Comparison of ENCODE assay signal across 8 mouse cellular contexts in genomic region chr2:165868522-165869175, GRCm38 (mm10). TPM values are rescaled to one million over a fixed set of nuclear protein-coding genes. Genes with fewer than 3 reads are reported as not detected.
DNase-seq lines count a peak whose midpoint lies in the region; ATAC-seq lines count a peak whose summit lies in the region.

No protein-coding gene starts in this region.

- H3K4me3 ChIP-seq in limb, embryonic 15.5 days, result no peak overlapping the region

- peaks cover 13% of the 10 kb centered on the region for H3K36me3 ChIP-seq in limb, embryonic 15.5 days

- ATAC-seq in limb, embryonic 15.5 days (ENCODE audit: insufficient number of reproducible peaks, low FRiP score, low TSS enrichment, low read depth), result no peak
- 0 out of 2 replicates have a peak, but pooled peaks have one; percentile 40 for ATAC-seq in monocyte, adult 5-6 weeks (replicated peaks; ENCODE audit: insufficient number of reproducible peaks, low FRiP score, low TSS enrichment, poor library complexity, severe bottlenecking)

- H3K9me3 ChIP-seq in limb, embryonic 15.5 days, result no peaks in the 10 kb centered on the region

- H3K9ac ChIP-seq in limb, embryonic 15.5 days, result no peak overlapping the region

- no peak overlapping the region for H3K4me2 ChIP-seq in limb, embryonic 15.5 days

- no peaks in the 10 kb centered on the region for H3K27me3 ChIP-seq in limb, embryonic 15.5 days

- 50% methylated on average over 8 of the region's 8 CpGs for WGBS in limb, embryonic 15.5 days

- H3K27ac ChIP-seq in limb, embryonic 15.5 days, result peak overlapping the region; percentile 38

- H3K4me1 ChIP-seq in limb, embryonic 15.5 days, result peaks cover 49% of the 10 kb centered on the region

- peak; percentile 1 for DNase-seq in thymus, postnatal 0 days (ENCODE audit: low spot score)
- DNase-seq in thymus, adult 18-20 months, result no peak
- peak; percentile 66 for DNase-seq in heart, postnatal 4 days
- no peak for DNase-seq in spleen, postnatal 10 days (ENCODE audit: low spot score in 2 of 2)
- DNase-seq in thymus, postnatal 10 days (ENCODE audit: low spot score in 2 of 2), result no peak
- DNase-seq in layer of hippocampus, adult 11-12 months (ENCODE audit: low spot score), result no peak

RNA-seq across cellular contexts. Expression of gene Zmynd8, which starts 30.2 kb away (rescaled TPM):
- polyA plus RNA-seq in thymus, postnatal 0 days (2015; fragmentation: Nextera tagmentation; extraction: Ambion mirVana), result 38.8 and 46.7 TPM in 2 replicates
- 10 to 100 TPM; 49.5 to 50.4 TPM for total RNA-seq in heart, postnatal 4 days (2021)
- polyA plus RNA-seq in limb, embryonic 15.5 days (2015; fragmentation: Nextera tagmentation; extraction: Ambion mirVana), result 40.4 and 52.2 TPM in 2 replicates
- total RNA-seq in monocyte, adult 5-6 weeks (2017), result 42.6 to 54.2 TPM (median 44.4 TPM) in 3 replicates

Comparison
In these comparisons a context has a peak if more than half of its experiments do, and no peak if none do; other contexts are left out.
1. DNase-seq: peak in thymus, postnatal 0 days (single experiment) and heart, postnatal 4 days (single experiment); none in thymus, adult 18-20 months (0 of 2), spleen, postnatal 10 days (0 of 2), thymus, postnatal 10 days (0 of 2) and layer of hippocampus, adult 11-12 months (single experiment).